Mouse (Mus musculus) thymus, postnatal 10 days (tissue): ENCODE measurements at regions not wholly inside any gene's neighbourhood (a gene's known extent, or its start where the extent isn't known, plus 50 kb on each side); places are given as distances from the start of the nearest gene placed in this dataset.
"Not testable (repeated sequence)": the region's sequence is repeated elsewhere in the genome, so short reads cannot be mapped to it uniquely, and the experiment has no call there.

ENCODE experiments used
- DNase-seq, 2 experiments: peaks; one replicate each; pipeline ENCODE4 v3.0.0; 2021; ENCODE audit warnings: low spot score in 2 of 2

GRCm38 (mm10) chr6:37692758-37693157 lies 162.8 kb downstream of the Akr1d1 start:
- no peak for DNase-seq

DNA sequence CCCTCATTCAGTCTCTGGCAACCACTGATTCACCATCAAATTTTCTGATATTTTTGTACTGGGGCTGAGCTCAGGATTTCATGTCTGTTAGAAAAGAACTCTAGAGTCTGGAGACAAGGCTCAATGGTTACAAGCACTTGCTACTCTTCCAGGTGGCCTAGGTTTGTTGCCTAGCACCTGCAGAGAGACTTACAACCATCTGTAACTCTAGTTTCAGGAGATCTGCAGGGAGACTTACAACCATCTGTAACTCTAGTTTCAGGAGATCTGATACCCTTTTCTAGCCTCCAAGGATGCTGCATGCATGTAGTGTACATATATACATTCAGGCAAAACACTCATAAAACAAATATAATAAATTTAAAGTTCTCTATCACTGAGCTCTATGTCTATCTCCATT lies 166.1 kb downstream of the Akr1d1 start:
- DNase-seq: no peak

- DNase-seq: no peak
These were observed 166.7 kb upstream of the Trim24 start for GRCm38 (mm10) chr6:37703946-37704345.

GRCm38 (mm10) chr6:37705733-37706145 lies 164.9 kb upstream of the Trim24 start:
- DNase-seq: no peak

DNA sequence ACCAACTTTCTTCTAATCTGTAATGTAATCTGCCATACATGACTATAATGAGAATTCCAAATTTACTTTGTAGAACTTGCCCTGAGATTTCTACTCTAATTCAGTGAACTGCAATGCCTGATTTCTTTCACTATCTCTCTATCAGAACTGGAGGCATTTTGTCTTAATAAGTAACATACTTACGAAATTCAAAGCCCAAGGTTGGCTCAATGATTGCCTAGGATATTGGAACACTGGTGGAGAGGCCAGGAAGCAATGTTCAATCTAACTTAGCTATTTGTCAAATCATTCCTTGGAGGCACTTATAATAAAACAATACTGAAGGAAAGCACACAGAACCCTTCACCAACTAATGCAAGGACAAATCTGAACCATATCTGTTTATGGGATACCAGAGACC lies 162.9 kb upstream of the Trim24 start:
- not testable (repeated sequence) for DNase-seq

GRCm38 (mm10) chr6:37711766-37712165 lies 158.8 kb upstream of the Trim24 start:
- no peak for DNase-seq

DNA sequence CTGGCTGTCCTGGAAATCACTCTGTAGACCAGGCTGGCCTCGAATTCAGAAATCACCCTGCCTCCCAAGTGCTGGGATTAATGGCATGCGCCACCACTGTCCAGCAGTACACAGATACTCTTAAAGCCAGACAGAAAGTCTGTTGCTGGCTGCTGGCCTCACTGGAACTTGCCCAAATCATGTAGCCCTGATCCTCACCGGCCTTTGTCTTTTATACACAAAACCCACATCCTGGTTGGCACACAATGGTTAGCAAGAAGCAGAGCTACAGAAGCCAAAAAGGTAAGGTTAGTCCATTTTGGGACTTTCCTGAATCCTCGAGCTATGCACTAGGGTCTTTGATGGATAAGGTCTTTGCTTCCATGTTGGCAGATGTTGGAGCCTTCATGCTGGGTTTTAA lies 157.2 kb upstream of the Trim24 start:
- peak; percentile 14 to 15 for DNase-seq

GRCm38 (mm10) chr6:37714223-37714928 lies 156.2 kb upstream of the Trim24 start:
- peak; percentile 61 to 66 for DNase-seq

GRCm38 (mm10) chr6:37721736-37722135 lies 148.9 kb upstream of the Trim24 start:
- DNase-seq: no peak

DNA sequence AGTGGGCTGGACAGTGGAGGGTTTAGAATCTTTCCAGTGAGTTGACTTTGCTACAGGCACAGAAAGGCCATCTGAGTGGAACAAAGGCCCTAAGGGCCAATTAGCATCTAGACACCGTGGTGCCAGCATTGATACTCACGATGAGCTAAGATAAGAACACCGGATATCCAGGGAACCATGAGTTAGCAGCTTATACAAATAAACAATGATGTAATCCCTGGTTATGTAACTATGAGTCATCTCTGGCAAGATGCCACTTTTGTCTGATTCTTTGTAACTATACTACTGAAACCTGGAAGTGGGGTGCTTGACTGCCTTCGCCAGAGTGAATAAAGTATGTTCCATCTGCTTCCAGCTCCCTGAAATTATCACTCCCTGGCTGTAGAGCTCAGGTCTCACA lies 147.3 kb upstream of the Trim24 start:
- no peak for DNase-seq

GRCm38 (mm10) chr6:37724240-37724639 lies 146.4 kb upstream of the Trim24 start:
- DNase-seq: no peak

DNA sequence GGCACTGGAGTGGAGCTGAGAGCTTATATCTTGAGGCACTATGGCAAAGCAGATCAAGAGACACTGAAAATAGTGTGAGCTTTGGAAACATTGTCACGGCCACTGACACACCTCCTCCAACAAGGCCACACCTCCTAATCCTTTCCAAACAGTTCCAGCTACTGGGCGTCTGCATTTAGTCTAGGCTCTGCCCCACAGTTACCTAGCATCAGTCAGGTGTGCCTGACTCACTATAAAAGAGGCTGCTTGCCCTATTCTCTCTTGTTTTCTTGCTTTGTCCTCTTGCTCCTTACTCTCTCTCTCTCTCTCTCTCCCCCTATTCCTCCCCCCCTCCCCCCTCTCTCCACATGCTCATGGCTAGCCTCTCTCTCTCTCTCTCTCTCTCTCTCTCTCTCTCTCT lies 142.0 kb upstream of the Trim24 start:
- no peak for DNase-seq

DNA sequence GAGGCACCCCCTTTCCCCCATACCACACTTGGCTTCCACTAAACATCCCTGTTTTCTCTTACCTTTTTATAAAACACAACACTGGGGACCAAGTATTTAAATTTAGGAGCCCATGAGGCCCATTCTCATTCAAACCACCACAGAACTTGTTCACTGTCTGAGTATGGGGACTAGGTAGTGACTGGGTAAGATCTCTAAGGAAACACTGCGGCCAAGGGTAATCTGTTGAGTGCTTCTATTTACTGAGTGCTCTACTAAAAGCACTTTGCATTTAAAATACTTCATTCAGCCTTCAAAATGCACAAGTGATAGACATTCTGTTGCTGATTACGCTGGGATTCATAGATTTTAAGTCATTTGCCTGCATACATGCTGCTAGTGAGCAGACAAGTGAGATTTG lies 141.4 kb upstream of the Trim24 start:
- DNase-seq: no peak

DNA sequence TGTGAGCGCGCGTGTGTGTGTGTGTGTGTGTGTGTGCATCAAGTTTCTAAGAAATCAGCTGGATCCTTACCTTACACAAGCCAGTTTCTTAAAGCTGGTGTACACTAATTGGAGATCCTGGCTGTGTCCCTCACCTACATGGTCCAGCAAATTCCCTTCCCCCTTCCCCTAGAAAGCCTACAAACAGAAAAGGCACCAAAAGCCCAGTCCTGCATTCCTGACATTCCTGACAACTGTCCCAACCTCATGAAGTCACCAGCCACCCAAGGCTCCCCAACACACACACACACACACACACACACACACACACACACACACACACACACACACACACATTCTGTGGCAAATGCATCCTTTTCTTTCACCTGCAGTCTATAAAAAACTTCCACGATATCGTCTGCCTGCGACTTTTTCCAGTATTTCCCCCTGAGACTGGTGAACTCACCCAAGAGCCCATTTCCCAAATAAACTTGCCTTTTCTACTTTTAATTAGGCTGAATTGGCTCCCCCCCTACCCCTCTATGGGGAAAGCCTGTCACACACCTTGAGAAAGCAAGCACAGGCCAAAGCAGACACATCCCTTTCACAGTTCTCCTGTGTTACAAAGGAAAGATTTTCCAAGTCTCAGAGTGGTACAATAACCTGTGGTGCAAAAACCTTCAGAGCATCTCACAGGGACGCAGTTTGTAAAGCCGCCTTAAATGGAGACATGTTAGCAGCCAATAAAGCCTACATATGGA lies 139.9 kb upstream of the Trim24 start:
- DNase-seq: no peak

DNA sequence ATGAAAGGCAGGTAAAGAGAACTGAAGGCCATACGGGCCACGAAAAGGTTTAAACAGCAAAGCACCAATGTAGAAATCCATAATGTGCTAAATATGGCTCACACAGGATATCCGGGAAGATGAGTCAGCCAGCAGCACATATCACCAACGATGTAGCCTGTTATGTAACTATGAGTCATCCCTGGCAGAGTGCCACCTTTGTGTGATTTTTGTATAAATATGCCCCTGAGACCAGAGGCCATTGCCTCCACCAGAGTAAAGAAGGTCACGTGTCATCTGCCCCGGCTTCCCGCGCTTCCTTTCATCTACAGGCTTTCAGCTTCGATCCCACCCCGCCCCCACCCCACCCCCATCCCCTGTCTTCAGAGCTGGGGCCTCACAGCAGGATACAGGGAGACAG lies 138.2 kb upstream of the Trim24 start:
- DNase-seq: peak; percentile 39 to 43

- DNase-seq: no peak
These were observed 135.2 kb upstream of the Trim24 start for GRCm38 (mm10) chr6:37735288-37735961.

DNA sequence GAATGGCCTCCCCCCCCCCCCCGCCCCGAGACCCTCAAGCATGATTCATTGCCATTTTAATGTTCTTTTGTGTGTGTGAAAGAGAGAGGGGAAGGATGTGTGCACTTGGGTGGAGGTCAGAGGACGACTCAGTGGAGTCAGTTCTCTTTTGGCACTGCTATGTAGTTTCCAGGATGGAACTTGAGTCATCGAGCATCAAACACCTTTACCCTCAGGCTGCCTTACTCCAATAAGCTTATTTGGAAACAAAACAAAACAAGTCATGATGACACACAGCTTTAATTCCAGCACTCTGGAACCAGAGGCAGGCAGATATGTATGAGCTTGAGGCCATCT lies 134.7 kb upstream of the Trim24 start:
- no peak for DNase-seq

DNA sequence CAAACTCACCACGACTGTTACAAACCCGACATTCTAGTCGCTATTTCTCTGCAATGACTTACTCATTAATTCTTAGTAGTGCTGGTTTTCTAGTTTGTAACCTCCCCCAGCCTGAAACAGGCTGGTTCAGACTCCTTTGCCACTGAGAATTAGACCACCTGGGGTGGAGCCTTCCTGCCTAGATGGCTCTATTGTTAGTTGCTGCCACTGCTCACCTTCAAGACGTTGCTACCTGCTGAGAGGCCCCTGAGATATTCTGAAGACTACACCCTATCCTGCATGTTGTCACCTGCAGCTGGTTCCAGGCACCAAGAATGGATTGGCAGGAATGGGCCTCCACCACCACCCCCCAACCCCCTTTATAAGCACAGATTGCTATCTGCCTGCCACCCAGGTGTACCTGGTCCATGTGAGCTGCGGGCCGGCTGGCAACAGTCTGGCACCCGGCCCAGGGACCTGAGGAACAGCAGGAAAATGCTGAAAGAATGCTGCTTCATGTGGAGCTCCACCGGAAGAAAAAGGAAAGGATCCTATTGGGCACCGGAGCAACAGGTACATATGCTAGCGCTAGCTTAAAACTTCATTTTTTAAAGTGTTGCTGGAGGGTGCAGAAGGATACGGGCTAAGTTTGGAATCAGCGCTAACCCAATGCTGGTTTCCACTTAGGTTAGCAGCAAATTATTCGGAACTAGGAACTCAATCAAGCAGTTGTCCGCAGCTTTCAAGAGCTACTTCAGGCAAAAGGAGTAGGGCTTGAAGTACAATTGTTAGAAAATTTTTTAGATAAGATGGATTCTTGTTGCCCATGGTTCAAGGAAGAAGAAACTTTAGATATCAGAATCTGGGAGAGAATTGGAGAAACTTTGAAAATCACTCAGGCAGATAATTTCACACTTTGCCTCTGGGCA lies 129.4 kb upstream of the Trim24 start:
- no peak for DNase-seq

GRCm38 (mm10) chr6:37741916-37742315 lies 128.7 kb upstream of the Trim24 start:
- DNase-seq: peak in 1 of 2 experiments; percentile 10

- peak; percentile 14 to 47 for DNase-seq
These were observed 125.9 kb upstream of the Trim24 start for GRCm38 (mm10) chr6:37744679-37745078.

GRCm38 (mm10) chr6:37745393-37746100 lies 125.1 kb upstream of the Trim24 start:
- DNase-seq: no peak
